Mouse (Mus musculus): ENCODE results near the gene Fanci.

DNA sequence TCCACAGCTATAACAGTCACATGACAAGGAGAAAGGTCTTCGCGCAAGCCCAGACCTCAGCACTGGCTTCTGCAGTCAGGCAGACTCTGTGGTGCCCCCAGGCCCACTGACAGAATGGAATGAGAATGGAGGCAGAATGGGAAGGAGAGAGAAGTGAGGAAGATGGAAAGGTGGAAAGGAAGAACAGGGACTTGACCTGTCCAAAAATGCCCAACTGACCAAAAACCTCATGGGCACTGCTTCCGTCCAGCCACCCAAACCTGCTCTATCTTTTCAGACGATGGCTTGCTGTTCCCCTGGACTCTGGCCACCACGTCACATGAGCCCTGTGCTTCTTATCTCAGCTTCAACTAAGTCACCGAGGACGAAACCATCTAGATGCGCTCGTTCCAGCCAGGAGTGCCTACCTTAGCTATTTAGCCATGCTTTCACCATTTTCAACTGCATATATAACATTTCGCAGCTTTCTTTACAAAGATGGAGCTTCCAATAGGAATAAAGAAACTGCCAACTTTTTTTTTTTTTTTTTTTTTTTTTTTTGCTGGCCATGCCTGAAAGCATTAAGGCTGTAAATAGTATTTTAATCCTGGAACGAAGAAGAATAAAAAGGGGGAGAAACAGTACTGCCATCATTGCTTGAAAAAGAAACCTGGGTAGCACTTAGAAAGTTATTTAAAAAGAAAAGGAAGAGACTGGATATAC is 71.8 kb downstream of the Fanci start:
- TF ChIP-seq CTCF (IDR thresholded peaks at IDR 0.05; ENCODE audit: low read depth), result no peak
- no peak for TF ChIP-seq EP300 (IDR thresholded peaks at IDR 0.05; ENCODE audit: low read depth)

Data from heart, postnatal 0 days (tissue).